Mouse (Mus musculus): ENCODE results near the gene Pmm2.
A peak's percentile ranks its signal among the peaks of the same experiment; 100 is the strongest.

GRCm38 (mm10) chr16:8674165-8674564, 36.7 kb downstream of the Pmm2 start:
- peak; percentile 97 for TF ChIP-seq CTCF (IDR thresholded peaks at IDR 0.05; ENCODE audit: low read depth)
- no peak for TF ChIP-seq EP300 (IDR thresholded peaks at IDR 0.05; ENCODE audit: low read depth)
